Mouse (Mus musculus) layer of hippocampus, postnatal 25 days (tissue): ENCODE results near the gene Klk1b22. TPM values are rescaled to one million over a fixed set of nuclear protein-coding genes. Genes with fewer than 3 reads are reported as not detected.
"Not testable (repeated sequence)": the region's sequence is repeated elsewhere in the genome, so short reads cannot be mapped to it uniquely, and the experiment has no call there.

Experiments
- DNase-seq, 2 experiments: peaks; one replicate each; pipeline ENCODE4 v3.0.0; 2022; ENCODE audit warnings: mixed read lengths in 2 of 2, low spot score in 1 of 2; ENCODE audit errors: extremely low spot score in 1 of 2
- total RNA-seq, 2 experiments: library from RNA; stranded (reverse); gene quantifications; 2 replicates each; pipeline ENCODE4 v1.2.3; 2021

Klk1b22 gene
- not detected for total RNA-seq

DNA sequence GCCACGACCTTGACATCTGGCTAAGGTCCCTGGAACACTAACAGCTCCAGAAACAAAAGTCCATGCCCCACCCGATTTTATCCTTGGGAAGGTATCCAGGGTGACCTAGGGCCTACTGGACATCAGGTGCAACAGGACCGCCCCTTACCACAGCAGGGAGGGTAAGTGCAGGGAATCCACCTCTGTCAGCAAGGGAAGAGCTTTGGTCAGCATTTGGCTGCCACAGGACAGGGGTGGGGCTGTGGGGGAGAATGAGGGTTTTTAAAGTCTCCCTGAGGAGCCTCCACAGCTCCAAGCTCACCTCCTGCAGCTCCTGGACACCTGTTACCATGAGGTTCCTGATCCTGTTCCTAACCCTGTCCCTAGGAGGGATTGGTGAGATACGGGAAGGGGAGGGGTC is at the start of gene Klk1b22:
Gene Klk1b22, plus strand, starts transcription at position 301 of the 400 bp plus-strand sequence.
- no peak for DNase-seq

DNA sequence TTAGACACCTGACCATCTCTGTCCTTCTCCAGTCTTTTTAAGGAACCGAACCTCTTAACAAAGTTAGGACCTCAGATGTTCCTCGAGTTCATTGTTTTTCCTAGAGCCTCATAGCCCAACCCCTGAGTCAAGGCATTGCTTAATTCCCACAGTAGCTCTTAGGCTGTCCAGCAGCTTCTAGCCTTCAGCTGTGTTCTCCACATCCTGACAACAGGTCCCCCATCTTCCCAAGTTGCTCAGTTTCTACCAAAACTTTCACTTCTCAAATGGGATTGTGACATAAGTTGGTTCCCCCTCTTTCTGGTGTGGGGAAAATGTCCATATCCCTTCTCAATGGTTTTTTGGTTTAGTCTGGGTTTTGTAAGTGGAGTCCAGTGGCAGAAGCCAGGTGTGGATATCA is 40.4 kb upstream of the Klk1b22 start:
- no peak for DNase-seq

DNA sequence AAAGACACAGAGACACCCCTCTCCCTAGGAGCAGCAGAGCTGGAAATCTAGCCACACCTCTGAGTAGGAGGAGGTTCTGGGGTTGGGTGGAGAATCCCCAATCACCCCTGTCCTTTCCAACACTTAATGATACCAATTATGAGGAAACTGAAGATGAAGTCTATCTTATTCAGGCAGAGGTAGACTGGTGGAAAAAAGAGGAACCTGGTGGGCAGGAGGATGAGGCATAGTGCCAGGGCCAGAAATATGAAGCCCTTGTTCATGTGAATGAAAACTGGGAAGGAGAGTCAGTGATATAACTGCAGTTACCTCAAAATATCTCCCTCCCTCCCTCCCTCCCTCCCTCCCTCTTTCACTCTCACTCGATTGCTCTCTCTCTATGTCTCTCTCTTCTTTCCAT is 34.8 kb upstream of the Klk1b22 start:
- no peak for DNase-seq

DNA sequence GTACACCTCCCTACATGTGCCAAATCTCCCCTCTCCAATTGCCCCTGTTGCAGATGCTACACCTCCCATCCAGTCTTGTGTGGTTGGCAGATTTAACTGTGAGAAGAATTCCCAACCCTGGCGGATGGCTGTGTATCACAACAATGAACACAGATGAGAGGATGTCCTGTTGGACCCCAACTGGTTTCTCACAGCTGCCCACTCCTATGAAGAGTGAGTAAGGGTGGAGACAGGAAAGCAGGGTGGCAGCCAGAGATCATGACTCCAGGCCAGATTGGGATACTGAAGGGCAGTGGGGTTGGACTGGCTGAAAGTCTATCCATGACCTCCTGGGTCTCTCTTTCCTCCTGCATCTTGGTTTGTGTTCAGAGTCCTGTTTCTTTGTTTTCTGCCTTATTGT is 16.4 kb upstream of the Klk1b22 start:
- no peak for DNase-seq

DNA sequence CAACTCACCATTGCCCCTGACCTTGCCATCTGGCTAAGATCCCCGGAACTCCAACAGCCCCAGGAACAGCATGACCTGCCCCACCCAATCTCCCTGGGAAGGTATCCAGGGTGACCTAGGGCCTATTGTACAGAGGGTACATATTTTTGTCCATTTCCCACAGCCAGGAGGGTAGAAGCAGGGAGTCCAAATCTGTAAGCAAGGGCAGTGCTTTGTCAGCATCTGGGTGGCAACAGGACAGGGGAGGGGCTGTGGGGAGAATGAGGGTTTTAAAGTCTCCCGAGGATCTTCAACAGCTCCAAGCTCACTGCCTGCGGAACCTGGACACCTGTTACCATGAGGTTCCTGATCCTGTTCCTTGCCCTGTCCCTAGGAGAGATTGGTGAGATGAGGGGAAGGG is 10.4 kb upstream of the Klk1b22 start, which contains the start of gene Klk1b21:
Gene Klk1b21, plus strand, starts transcription at position 301 of the 400 bp plus-strand sequence.
- not testable (repeated sequence) for DNase-seq

DNA sequence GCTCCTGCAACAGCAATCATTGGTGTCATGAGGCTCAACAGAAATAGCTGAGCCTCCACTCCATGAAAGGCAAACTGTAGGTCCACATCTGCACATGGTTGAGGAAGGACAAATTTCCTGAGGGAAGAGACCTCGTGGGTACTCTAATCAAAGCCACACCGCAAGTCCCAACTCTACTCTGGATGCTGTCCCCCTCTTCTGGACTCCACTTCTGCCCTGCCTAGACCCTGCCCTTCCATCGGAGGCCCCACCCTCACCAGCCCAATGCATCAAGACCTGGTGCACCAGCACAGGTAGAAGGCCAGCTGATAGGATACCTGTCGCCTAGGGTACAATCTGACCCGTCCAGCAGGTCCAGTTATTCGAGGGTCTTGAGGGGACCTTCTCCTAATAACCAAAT is 11.0 kb downstream of the Klk1b22 start:
- no peak for DNase-seq

DNA sequence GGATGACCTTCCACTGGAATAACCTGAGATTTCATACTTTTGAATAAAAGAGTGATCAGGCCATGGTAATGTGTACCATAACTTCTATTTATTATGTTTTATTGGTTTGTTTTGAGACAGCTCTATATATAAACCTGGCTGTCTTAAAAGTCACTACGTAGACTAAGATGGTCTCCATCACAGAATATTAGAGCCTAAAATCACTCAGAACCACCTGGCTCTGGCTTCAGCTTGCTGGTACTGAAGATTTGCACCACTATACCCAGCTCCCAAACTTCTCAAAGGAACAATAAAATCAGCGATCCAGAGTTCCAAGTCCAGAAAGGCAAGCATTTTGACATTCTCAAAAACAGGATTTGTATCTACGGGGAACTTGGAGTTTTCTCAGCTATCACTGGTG is 24.0 kb downstream of the Klk1b22 start, which contains the start of gene Klk1b16:
Gene Klk1b16, plus strand, starts transcription at position 301 of the 400 bp plus-strand sequence.
- no peak for DNase-seq

Other genes starting within 250 kb of the Klk1b22 start
- gene Klk4, start 231.5 kb upstream of the Klk1b22 start, total RNA-seq, result not detected
- gene Klk15, start 178.9 kb upstream of the Klk1b22 start, total RNA-seq, result not detected
- gene Klk1b8, start 162.0 kb upstream of the Klk1b22 start, total RNA-seq, result not detected
- gene Klk1b1, start 145.9 kb upstream of the Klk1b22 start, total RNA-seq, result not detected
- gene Klk1b9, start 136.6 kb upstream of the Klk1b22 start, total RNA-seq, result not detected
- not detected for gene Klk1b11, start 116.8 kb upstream of the Klk1b22 start, total RNA-seq
- not detected for gene Klk1b26, start 100.5 kb upstream of the Klk1b22 start, total RNA-seq
- not detected for gene Klk1b27, start 60.4 kb upstream of the Klk1b22 start, total RNA-seq
- gene Klk1b21, start 10.3 kb upstream of the Klk1b22 start, total RNA-seq, result not detected
- not detected for gene Klk1b16, start 24.1 kb downstream of the Klk1b22 start, total RNA-seq
- gene Klk1b24, start 75.6 kb downstream of the Klk1b22 start, total RNA-seq, result not detected
- not detected for gene Klk1b3, start 85.5 kb downstream of the Klk1b22 start, total RNA-seq
- not detected for gene Klk1b4, start 94.8 kb downstream of the Klk1b22 start, total RNA-seq
- not detected for gene Klk1b5, start 103.3 kb downstream of the Klk1b22 start, total RNA-seq
- not detected for gene Klk1, start 112.7 kb downstream of the Klk1b22 start, total RNA-seq
- not detected for gene Gm36864, start 123.5 kb downstream of the Klk1b22 start, total RNA-seq
- 1 to 10 TPM; 1.1 to 1.3 TPM for gene 1700028J19Rik, start 134.0 kb downstream of the Klk1b22 start, total RNA-seq
- 10 to 100 TPM; 75.3 to 94.3 TPM for gene 2410002F23Rik, start 134.0 kb downstream of the Klk1b22 start, total RNA-seq
- gene Acp4, start 144.7 kb downstream of the Klk1b22 start, total RNA-seq, result not detected
- not detected for gene Gm15517, start 148.8 kb downstream of the Klk1b22 start, total RNA-seq
- 1 to 10 TPM; 3.1 to 3.5 TPM for gene Clec11a, start 194.2 kb downstream of the Klk1b22 start, total RNA-seq
- 100 to 1,000 TPM; 502 to 670 TPM for gene Shank1, start 197.6 kb downstream of the Klk1b22 start, total RNA-seq